Mouse (Mus musculus) right cerebral cortex, adult 2 months (tissue): ENCODE data around the gene A930017K11Rik.

Experiments used
- DNase-seq, 2 experiments: peaks; one replicate each; pipeline ENCODE4 v3.0.0; 2021 to 2022; ENCODE audit warnings: low spot score in 2 of 2

A930017K11Rik gene

DNA sequence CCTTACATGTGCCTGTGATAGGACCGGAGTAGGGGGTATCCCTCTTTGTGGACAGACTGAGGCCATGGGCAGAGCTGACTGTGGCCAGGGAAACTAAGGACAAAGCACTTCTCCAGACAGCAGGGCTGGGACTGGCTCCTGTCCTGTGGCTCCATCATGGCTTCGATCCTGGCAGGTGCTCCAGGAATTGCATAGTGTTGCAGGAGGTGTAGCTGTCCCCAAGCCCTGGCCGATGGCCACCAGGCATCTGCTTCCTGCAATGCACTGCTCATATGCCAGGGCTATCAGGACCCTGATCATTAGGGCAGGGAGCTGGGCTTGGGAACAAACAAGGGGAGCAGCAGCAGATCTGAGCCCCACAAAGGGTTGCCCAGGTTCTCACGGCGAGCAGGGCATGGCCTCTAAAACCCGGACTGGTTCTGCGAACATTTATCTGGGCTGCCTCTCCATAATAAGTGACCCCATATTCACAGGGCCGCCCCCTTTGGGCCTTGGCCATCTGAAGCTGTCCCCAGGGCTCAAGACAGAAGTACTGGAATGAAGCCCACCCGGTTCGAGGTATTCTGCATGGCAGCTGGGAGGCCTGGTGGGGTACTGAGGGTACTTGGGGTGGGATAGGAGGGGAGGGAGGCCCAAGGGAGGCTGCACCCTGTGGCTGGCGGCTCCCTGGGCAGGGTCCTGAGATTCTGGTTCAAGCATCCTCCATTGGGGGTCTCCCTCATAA lies 6.6 kb upstream of the A930017K11Rik start:
- no peak for DNase-seq

- no peak for DNase-seq
Observed at GRCm38 (mm10) chr17:25957586-25958051, 5.3 kb upstream of the A930017K11Rik start.

- no peak for DNase-seq
Observed at GRCm38 (mm10) chr17:25956631-25957030, 4.3 kb upstream of the A930017K11Rik start.

DNA sequence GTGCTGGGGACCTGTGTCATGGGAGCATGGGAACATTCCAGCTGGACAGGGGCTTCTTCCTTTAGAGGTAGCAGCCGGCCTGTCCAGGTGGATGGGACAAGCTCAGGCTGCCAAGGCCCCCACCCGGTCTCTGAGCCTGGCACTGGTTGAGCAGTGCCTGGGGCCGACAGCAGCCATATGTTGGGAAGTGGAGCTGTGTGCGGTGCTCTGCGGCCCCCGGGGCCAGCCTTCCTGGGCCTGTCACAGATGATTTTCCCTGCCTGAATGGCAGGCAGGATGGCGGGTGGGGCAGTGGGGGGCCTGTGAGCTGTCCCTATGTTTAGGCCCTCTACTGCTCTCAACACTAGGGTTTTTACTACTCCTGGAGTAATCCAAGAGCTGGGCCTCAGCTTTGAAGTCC lies 3.8 kb upstream of the A930017K11Rik start:
- no peak for DNase-seq

DNA sequence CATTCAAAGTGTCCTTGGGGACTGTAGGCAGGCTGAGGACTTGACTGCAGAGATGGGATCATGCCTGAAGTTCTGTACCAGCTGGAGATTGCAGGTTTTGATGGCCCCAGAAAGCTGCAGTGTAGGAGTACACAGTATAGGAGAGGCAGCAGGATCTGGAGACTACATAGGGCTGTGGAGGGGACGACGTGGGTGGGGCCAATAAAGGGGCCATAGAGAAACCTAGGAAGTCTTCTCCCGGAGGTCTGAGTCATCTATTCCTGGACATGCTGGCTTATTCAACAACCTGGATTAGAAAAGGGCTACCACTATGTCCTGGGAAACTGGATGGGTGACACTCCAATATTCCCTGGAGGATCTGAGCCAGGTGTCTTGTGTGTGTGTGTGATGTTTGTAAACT lies 3.4 kb upstream of the A930017K11Rik start:
- DNase-seq: no peak

DNA sequence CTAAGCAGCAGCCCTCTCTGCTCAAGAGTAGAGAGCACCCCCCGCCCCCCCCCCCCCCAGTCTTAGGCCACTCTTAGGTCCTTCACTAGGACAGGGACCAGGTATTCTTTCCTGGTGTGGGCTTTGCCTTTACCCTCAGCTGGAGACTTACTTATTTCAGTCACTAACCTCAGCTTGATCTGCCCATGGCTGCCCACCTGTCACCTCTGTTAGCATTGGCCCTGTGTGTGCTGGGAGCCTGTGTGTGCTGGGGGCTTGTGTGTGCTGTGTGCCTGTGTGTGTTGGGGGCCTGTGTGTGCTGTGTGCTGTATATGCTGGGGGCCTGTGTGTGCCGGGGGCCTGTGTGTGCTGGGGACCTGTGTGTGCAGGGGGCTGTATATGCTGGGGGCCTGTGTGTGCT lies 2.3 kb upstream of the A930017K11Rik start:
- no peak for DNase-seq

DNA sequence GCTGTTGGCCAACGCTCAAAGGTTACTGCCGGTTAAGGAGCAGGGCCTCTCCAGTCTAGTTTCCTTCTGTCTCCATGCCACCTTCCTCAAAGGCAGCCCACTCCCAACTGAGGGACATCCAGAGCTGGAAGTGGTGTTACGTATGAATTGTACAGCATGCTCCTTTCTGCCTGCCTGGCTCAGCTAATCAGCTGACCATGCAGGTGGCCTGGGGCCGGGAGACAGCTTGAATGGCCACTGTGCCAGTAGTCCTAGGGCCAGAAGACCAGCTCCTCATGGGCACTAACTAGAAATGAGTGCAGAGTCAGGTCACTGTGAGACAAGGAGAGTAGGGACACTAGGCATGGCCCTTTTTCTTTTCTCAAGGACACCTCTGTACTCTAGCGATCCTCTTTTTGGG lies 796 bp upstream of the A930017K11Rik start:
- no peak for DNase-seq

DNA sequence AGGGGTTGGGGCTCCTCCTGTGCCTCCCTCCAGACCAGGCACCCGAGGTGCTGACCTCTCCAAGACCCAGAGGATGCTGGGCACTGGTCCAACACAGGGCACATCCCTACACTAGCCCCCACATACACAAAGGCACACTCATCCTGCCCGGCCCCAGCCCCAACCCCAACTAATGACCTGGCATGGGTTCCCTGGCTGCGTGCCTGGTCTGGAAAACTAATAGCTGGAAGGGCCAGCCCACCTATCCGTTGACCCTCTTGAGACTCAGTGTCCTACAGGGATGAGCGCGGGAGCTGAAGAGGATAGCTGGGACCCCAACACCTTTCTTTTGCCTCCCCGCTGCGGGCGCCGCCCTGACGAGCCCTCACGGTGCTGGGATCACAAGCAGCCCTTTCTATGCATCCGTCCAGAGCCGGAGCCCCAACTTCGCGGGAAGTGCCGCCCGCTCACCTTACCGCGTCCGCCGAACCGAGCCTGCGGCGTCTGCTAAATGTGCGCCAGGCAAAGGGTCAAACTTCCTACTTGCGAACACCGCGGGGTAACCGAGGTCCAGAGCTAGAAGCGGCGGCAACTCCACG lies 1.1 kb downstream of the A930017K11Rik start:
- no peak for DNase-seq

- no peak for DNase-seq
Observed at GRCm38 (mm10) chr17:25950706-25951105, 1.7 kb downstream of the A930017K11Rik start.

DNA sequence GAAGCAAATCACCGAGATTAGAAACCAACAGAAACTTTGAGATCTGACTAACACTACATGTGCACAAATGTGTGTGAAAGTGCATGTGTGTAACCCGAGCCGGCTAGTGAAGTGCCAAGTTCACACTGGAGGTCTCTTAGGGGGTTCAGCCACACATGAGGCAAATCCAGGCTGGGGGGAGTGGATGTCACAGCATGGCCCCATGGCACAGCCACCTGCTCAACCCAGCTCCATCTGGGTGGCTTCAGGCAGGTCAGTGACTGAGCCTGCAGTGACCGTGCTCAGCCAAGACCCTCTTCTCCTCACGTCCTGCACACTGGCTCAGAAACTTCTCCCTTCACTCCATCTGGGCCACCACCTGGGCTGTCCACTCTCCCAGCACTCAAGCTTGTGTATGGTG lies 2.4 kb downstream of the A930017K11Rik start:
- no peak for DNase-seq

- no peak for DNase-seq
Observed at GRCm38 (mm10) chr17:25948051-25948450, 4.3 kb downstream of the A930017K11Rik start.

DNA sequence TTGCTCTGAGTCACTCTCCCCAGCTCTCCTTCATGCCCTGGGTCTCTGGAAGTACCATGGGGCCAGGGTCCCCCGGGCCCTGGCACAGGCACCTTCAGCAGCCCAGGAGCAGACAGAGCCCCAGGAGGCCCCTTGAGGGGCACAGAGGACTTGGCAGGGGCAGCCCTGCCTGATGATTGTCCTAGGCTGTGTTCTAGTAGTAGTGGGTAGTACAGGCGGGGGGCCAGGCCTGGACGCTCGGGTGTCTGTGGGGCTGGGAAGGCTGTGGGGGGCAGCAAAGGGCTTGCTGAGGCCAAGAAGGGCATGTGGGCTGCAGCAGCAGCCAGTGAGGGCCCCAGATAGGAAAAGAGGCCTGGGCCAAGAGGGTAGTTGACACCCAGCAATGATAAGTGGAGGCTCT lies 4.8 kb downstream of the A930017K11Rik start:
- no peak for DNase-seq

GRCm38 (mm10) chr17:25946891-25947290 lies 5.5 kb downstream of the A930017K11Rik start:
- DNase-seq: no peak

- DNase-seq: no peak
Observed at GRCm38 (mm10) chr17:25946349-25946748, 6.0 kb downstream of the A930017K11Rik start.

DNA sequence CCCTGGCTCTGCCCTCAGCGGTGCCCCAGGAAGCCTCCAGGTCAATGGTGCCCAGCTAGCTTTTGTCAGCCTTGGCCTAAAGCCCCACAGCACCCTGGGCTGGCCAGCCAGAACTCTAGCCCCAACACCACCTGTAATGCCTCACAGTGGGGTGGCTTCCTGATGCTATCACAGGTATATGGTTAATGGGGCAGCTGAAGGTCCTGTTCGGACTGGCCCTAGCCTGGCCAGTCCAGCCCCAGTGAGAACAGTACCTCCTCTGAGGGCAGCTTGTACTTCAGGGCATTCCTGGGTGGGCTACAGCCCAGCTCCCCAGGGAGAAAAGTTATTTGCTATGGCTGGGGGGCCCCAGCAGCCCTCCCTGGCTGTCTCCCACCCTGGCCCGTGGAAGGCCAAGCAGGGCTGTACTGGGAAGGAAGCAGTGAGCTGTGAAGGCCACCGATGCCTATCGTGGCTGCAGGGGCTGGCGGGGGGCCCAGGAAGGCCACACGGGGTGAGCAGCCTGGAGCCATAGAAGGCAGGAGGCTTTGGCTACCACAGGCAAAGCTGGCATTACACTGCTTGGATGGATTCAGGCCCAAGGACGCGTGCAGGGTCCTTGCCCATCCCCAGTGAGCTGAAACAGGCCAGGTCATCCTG lies 6.7 kb downstream of the A930017K11Rik start:
- DNase-seq: no peak

GRCm38 (mm10) chr17:25944366-25945163 lies 7.8 kb downstream of the A930017K11Rik start, which contains the start of the genes Pigq and Nhlrc4:
Gene Pigq, minus strand, starts transcription at chr17:25944936.
Gene Nhlrc4, minus strand, starts transcription at chr17:25944961.
- DNase-seq: no peak

- DNase-seq: no peak
Observed at GRCm38 (mm10) chr17:25943769-25944168, 8.6 kb downstream of the A930017K11Rik start.

GRCm38 (mm10) chr17:25943221-25943620 lies 9.1 kb downstream of the A930017K11Rik start:
- no peak for DNase-seq

GRCm38 (mm10) chr17:25942597-25943151 lies 9.7 kb downstream of the A930017K11Rik start:
- DNase-seq: no peak

DNA sequence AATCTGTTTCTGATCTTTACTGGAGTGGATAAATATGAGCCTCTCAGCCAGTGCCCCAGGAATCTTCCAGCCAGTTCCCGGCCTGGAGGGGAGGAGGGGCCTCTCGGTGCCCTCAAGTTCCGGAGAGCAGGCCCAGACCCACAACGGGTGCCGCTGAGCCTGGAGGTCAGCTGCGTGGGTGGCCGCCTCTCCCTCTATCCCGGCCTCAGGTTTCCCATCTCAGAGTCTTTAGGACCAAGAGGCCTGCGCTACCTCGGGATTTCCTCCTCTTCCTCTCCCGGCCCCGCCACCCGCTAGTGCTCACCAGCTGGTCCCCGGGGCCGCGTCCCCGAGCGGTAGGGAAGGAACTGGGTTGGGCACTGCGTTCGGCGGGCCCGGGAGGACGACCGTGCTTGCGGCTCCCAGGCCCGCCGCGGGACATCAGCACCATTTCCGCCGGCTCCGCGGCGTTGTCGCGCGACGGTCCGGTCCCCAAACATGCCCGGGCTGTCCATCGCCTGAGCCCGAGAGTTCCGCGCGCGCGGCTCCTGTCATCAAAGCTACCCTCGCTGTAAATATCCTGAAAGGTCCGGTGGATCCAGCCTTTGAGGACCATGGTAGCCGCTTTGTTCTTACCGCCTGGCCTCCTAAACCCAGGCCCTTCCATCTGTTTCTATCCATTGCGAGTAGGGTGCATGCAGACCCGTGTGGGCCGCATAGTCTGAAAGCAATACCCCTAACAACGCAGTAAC lies 10.7 kb downstream of the A930017K11Rik start:
- peak; percentile 77 to 79 for DNase-seq

GRCm38 (mm10) chr17:25934526-25934925 lies 17.8 kb downstream of the A930017K11Rik start:
- DNase-seq: no peak
